Mouse (Mus musculus) heart, postnatal 10 days (tissue): ENCODE measurements around the gene Tsen15. TPM values are rescaled to one million over a fixed set of nuclear protein-coding genes. Genes with fewer than 3 reads are reported as not detected.

Experiments
- DNase-seq, 2 experiments: peaks; one replicate each; pipeline ENCODE4 v3.0.0; 2021
- intact Hi-C: fragments of 180-260 bp; cut with DNase I; formaldehyde crosslinking; loops from one replicate; pipeline ENCODE4 v1.15.1; 2025
- total RNA-seq, 2 experiments: library from RNA; stranded (reverse); gene quantifications; 2 replicates each; pipeline ENCODE4 v1.2.3; 2021

The Tsen15 gene
- 10 to 100 TPM; 16.3 to 22.1 TPM for total RNA-seq

DNA sequence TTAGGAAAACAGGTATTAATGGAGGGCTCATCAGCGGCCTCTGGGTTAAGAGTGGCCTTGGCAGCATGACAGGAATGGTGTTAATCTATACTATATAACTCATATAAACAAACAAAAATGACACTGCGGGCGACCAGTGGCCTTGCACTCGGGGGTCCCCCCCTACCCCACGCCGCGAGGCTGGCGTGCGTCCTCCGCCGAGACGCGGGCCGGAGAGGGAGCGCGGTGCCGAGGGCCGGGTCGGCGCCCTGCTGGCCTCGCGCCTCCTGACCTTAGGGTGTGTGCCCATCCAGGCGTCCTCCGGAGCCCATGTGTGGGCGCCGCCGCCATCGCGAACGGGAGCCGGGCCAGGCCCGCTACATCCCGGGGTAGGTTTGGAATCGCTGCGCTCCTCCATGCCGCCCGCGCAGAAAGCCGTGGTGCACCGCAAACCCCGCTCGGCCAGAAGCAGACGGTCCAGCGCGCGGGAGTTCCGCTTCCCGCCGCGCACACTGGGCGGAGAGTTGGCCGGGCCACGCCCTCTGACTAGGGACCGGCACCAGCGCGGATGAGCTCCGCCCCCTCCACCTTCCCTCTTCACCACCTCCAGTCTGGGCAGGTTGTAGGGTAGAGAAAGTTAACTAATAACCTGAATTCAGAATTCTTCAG is at the start of gene Tsen15:
Gene Tsen15 (minus strand): TSS at position 501 of the 648 bp plus-strand sequence.
- intact Hi-C loops, result loop anchor here (10.0 kb wide), 1 partner anchor 378 kb away; the partner anchor contains the start of genes Arpc5 and Rgl1
- DNase-seq, result peak; percentile 89 to 91

DNA sequence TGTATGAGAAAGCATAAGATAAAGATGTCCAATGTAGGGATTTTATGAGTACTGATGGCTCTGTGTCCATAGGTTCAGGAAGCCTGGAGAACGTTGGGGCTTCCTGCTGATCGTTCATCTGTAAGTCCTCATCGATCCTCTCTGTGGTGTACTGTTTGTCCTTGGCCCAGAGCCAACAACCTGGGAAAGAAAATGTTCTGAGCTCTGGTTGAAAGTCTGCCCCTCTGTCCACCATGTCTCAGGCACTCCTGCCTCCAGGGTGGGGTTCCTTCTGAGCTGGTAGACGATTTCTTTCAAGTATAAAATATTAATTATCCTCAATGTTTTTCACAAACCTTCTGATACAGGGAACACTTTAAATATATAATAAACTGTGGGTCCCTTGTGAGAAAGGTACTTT is 47.7 kb upstream of the Tsen15 start:
- DNase-seq, result no peak
- intact Hi-C loops, result no loop called here

DNA sequence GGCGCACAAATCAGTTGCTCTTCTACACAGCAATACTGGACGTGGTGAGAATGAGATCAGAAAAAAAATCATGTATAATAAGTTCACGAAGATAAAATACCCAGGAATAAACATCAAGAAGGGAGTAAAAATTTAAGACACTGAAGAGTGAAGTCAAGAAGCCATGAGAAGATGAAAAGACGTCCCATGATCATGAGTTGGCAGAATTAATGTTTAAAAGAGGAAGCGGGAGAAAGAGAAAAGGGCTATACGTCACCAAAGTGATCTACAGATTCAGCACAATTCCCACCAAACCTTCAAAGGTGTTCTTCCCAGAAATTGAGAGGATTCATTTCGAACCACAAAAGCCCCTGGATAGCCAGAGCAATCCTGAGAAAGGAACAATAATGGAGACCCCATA is 43.3 kb upstream of the Tsen15 start:
- DNase-seq, result no peak
- intact Hi-C loops, result no loop called here

DNA sequence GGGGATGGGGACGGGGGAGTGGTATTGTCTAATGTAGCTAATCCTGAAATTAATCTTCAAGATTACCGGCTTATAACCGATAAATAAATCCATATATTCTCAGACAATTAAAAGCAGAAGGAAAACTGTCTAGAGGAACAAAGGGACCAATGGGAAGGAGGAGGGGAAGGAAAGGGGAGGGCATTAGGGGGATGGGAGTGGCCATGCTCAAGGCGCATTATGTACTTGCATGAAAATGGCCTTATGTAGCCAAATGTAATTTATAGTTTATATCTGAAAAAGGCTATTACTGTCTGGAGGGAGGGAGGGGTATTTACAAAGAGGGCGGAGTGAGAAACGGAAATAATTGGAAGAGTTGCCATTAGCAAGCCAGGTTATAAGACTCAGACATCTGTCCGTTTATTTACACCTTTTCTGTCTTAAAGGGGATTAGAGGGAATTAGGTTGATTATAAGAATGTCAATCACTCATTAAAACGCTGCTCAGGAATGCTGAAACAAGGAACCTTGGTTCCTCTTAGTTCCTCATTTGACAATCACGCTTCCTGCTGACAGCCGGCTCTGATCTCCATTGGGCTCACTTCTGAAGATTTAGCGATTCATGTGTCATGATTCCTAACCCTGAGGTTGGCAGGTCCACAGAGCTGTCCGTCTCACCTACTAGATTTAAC is 41.6 kb upstream of the Tsen15 start:
- intact Hi-C loops, result no loop called here
- no peak for DNase-seq

DNA sequence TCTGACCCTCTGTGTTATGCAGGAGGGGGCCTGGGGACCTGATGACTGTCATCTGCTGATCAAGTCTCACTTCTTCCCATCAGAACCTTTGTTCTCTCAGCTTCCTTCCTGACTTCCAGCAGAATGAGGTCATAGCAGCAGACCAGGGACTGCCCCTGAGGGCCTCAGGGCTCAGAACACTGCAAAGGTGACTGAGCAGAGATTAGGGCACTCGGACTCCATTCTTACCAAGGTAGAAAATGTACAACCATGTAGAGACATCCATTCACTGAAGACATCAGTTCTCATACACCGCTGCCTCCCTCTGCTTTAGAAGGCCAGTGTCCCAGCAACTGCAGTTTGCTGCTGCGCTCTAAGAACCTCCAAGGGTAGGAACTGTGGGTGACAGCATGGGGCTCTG is 36.6 kb upstream of the Tsen15 start:
- DNase-seq, result no peak
- intact Hi-C loops, result loop anchor here (5.0 kb wide), 1 partner anchor 74 kb away; no protein-coding TSS in a partner anchor

DNA sequence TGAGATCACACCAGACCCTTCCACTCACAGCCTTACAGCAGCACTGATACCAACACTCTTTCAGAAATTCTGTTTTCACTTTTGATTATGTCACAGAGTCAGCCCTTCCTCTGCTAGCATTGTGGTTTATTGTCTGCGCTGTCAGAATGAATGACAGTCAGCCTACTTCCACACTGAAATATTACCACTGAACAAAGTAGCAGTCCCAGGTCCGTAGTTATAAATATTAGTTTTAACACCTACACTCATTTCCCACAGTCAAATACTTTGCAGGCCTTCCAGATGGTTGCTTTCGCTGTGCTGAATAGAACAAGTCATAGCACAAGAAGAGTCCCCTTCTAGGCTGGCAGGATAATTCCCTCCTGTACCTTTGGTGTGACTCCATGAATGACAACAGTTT is 35.8 kb upstream of the Tsen15 start:
- no peak for DNase-seq
- intact Hi-C loops, result loop anchor here (5.0 kb wide), 1 partner anchor 75 kb away; no protein-coding TSS in a partner anchor

DNA sequence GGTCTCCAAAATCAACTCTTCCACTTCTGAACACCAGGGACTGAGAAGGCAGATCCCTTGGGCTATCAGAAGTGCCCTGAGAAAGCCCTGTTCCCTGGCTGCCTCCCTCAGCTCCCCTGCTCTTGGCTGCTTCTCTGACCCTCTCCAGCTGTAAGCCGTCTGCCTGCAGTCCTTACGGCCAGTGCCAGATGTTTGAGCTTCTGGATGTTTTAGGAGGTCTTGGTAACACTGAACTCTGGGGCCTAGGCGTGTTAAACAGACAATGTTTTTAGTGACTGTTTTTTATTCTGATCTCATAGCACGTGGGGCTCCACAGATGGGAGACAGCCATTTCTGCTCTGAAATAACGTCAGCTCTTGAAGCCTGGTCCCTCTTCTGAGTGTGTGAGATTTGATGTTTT is 31.1 kb upstream of the Tsen15 start:
- intact Hi-C loops, result no loop called here
- peak; percentile 54 for DNase-seq

DNA sequence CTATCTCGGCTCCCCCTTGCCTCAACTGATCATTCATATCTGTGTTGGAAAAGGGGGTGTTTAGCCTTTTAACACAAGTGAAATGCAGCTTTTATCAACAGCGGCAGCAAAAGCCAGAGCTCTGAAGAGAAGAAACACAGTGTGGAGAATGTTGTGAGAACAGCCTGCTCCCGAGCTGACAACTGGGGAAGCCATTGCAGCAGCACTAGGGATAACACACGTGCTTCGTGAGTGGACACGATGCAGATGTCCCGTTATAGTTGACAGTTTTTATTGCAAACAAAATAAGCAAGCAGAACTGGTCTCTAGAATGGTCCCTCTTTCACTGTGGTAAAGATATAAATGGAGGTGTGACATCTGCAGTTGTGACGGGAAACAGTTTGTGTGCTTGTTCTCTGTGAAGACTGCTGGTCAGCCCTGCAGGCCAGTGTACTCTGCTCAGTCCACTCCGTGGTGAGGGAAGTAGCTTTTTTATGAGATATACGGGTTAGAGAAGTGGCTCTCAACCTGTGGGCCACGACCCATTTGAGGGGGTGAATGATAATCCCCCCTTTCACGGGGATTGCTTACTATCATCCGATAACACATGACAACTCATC is 29.9 kb upstream of the Tsen15 start:
- no peak for DNase-seq
- intact Hi-C loops, result no loop called here

DNA sequence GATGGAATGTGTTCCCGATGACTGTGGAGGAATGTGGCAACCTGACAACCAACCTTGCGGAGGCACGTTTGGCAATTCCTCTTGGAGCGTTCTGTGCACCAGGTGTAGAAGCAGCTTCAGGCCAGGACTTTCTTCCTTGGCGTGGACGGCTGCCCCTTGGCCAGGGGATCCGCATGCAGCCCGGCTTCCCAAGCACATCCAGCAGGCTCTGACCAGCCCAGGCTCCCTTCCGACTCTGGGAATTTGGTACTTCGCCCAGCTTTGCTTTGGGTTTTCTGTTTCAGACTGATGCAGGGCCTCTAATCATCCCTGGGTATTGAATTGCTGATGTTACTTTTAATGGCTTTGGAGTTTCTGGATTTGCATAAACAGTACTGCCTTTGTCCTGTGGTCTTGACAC is 28.0 kb upstream of the Tsen15 start:
- DNase-seq, result peak; percentile 57 to 72
- intact Hi-C loops, result no loop called here

DNA sequence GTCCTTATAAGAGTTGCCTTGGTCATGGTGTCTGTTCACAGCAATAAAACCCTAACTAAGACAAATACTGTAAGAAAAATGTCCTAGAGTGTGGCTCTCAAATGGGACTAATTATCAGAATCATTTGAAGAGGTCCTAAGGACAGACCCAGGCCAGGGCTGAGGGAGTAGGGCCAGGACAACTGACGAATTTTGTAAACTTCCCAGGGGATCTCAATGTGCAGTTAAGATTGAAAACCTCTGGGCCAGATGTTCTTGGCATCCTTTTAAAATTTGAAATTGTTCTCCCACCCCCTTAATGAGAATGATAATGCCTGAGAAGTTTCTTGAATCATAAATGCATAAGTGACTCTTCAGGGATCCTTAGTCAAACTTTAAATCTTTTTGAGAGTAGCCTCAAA is 27.5 kb upstream of the Tsen15 start:
- peak in 1 of 2 experiments; percentile 15 for DNase-seq
- intact Hi-C loops, result no loop called here

DNA sequence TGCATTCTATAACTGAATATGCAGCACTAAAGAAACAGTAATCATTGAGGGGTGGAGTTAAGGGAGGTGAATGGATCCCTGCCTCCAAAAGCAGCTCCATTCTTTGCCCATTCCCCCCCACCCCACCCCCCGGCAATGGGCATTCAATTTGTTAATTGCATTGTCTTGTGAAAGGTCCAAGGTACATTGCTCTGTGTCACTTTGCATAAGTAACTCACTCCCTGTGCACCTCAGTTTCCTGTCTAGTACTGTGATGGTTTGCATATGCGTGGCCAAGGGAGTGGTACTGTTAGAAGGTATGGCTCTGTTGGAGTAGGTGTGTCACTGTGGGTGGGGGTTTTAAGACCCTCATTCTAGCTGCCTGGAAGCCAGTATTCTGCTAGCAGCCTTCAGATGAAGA is 26.6 kb upstream of the Tsen15 start:
- DNase-seq, result no peak
- intact Hi-C loops, result no loop called here

DNA sequence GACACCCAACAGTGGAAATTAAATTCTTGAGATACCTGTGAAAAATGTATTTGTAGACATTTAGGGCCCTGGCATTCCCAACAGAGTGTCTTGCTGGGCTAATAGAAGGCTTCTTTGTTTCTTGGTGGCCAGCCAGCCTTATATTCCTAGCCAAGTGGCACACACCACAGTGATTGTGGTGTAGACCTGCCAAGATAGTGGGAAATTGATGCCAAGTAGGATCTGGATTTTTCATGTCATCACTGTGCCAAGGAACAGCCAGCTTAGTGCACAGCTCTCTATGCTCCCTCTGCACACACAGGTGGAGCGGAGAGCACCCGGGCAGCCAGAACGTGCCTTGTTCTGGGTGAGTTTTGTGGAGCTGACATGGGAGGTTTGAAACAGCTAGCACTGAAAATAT is 24.2 kb upstream of the Tsen15 start:
- intact Hi-C loops, result no loop called here
- DNase-seq, result peak in 1 of 2 experiments; percentile 58

DNA sequence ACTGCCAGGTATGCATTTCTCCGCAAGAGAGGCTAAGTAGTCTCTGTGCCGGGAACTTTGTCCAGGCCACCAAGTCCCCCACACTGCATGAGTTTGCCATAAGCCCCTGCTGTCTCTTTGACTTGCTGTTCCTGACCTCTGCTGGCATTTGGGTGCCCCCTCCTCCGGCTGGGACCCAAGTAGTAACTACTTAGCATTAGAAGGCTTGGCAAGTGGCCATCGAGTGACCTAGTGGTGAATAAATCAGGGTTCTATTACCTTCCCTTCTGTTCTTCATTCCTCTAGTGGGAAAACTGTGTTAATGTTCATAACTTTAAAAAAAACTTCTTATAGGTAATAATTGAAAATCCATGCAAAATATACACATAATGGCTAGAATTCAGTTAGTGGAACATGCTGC is 22.9 kb upstream of the Tsen15 start:
- DNase-seq, result no peak
- intact Hi-C loops, result no loop called here

DNA sequence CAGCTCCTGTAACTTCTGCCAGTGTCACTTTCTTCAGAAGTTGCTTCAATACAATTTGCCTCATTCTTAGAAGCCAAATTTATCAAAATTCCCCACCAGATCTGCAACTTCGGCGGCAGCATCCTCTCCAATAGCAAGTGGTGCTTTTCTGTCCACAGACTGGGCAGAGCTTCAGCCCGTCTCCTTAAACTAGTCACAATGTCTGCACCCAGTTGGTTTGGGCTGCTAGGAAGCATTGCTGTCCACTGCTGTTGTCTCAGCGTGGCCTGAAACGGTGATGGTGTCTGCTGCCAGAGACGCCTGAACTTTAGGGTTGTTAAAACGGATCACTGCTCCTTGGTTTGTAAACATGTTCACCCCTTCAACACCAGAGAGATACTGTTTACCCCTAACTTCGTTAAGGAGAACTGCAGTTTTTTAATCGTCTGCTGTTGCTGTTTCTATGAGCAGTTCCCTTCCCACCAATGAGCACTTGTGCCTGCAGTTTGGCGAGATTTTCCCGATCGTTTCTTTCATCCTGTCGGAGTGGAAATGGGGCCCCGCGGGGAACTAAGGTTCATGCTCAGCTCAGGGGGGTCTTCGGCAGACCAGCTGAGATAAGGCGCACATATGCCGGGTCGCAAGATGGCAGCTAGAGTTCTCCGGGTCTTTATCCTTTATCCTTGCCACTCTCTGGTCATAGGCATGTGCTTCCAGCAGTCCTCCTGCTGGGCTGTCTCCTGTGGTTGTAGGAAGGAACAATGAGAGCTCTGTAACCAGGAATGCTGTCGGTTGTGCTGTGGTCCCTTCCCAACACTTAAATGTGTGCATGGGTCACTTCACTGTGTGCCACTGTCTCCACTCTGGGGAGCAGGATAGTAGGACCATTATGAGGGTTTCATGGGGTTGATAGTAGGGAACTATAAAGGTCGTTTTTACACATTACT is 20.8 kb upstream of the Tsen15 start:
- intact Hi-C loops, result no loop called here

DNA sequence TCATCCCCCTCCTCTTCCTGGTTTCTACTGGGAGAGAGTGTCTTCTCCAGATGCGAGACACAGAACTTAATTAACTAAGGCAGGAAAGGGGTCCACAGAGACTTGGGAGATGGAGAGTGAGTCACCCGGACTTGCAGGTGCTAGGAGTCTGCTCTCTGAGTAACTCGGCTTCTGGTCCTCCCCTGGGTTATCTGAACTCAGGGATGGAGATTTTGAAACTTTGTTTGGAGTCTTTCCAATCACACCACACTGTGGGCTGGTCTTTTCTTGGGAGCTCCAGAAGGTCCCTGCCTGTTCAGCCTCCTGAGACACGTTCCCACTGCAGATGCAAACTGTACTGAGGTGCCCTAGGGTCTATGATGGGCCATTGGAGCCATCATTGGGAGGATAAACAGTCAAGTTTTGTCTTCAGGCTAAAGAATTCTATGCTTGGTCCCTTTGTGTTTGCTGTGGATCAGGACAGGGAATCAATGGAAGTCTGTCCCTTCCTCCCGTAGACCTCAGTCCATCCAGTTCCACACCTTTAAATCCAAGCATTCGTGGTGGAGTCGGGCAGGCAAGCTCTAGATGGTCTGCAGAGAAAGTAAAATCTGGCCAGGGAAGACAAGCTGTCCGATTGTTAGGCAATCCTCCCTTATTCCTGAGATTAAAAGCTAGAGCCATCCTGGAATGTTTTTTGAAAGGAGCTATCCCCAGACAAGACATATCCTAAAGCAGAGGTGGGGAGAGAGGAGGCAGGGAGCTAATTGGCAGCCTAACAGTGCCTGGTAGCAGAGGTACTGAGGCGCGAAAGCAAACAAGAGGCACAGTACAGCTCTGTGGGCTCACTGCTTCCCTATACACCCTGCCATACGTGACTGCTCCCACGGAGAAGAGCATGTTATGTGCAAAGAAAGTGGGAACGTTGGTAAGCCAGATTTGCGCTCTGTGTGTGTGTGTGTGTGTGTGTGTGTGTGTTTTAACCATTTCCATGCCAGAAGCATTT is 14.4 kb upstream of the Tsen15 start:
- DNase-seq, result no peak
- intact Hi-C loops, result loop anchor here (5.0 kb wide), 2 partner anchors 56 to 96 kb away; no protein-coding TSS in a partner anchor

More for the DNA sequence above, 20.8 kb upstream of the Tsen15 start:
- no peak for DNase-seq

DNA sequence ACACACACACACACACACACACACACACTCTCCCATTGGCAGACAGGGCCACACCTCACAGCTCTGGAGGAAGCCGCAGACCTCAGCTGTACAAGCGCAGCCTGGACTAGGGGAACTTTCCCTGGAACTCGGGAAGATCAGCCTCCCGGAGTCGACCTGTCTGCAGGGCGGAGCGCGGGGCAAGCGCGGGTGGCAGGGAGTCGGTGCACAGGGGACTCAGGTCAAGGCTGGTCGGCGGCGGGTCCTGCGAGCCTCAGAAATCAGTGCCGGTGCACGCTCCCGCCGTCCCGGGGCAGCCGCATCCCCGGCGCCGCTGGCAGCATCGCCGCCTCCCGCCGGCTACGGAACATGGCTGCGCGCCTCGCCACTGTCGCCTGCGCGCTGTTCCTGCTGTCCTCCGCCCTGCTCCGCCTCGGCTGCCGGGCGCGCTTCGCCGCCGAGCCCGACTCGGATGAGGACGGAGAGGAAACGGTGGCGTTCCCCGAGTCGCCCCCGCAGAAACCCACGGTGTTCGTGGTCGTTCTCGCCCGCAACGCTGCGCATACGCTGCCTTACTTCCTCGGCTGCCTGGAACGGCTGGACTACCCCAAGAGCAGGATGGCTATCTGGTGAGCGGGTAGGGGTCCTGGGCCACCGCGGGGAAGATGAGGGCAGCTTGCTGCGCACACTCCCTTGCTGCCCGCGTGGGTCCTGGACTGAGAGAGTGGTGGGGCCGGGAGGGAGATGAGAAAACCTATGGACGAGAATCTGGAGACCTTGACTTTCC is 13.5 kb upstream of the Tsen15 start, which contains the start of gene Colgalt2:
Gene Colgalt2 (plus strand): TSS at position 41 of the 766 bp plus-strand sequence.
- peak; percentile 64 to 69 for DNase-seq
- intact Hi-C loops, result loop anchor here (5.0 kb wide), 3 partner anchors 57 to 112 kb away; no protein-coding TSS in a partner anchor

DNA sequence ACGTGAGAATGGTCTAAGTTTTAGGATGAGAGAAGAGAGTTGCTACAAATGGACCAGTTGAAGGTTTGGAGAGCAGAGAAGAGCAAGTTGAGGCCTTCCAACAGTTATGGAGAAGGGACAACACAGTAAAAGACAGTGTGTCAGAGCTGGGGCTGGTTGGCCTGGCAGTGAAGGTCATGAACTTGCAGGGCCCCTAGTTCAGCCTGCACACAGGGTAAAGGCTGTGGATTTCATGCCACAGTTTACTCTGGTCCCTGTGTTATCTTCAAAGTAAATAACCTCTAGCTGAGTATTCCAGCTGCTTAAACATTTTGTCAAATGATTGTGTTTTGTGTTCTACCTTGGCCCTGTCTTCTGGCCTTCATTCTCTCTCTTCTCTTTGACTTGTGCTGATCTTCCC is 12.2 kb upstream of the Tsen15 start:
- DNase-seq, result no peak
- intact Hi-C loops, result loop anchor here (5.0 kb wide), 1 partner anchor 114 kb away; no protein-coding TSS in a partner anchor

DNA sequence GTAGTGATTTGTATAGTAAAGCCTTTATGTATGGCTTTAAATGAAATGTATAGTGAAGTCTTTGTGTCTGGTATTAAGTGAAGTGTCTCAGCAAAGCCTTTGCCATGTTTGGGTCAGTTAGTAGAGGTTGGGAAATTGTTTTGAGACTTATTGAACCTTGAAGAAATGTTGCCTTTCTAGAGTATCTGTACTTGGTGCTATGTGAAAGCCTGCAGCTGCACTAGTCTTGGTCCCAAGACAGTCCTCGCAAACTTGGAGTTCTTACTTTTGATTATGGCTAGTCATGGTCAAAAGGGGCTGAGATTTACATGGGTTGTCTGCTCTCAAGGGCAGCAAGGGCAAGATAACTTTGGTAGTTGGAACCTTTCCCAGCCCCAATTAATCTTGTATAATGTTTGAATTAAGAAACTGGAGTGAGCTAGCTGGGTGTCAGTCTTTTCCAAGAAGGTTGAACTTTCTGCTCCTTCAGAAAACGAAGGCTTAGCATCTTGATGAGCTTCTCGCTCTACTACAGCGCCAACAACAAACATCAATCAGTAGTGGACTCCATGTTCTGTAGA is 8.5 kb upstream of the Tsen15 start:
- DNase-seq, result no peak
- intact Hi-C loops, result loop anchor here (5.0 kb wide), 1 partner anchor 117 kb away; no protein-coding TSS in a partner anchor
